Mouse (Mus musculus) stomach, postnatal 0 days (tissue): ENCODE results near the gene Atg4a-ps. TPM values are rescaled to one million over a fixed set of nuclear protein-coding genes. Genes with fewer than 3 reads are reported as not detected.

Experiments
- ATAC-seq: fragments of 200-750 bp; cut with Nextera tagmentation; 2 replicates; pipeline ENCODE4 v1.8.0; 2017; ENCODE audit not compliant: low FRiP score, low TSS enrichment
- DNase-seq: peaks from one replicate; pipeline ENCODE4 v3.0.0-alpha.2; 2016; ENCODE audit warnings: low spot score
- H3K27ac ChIP-seq: fragments of 300-500 bp; sonication (generic); replicated peaks from 2 replicates; pipeline ENCODE4 v1.5.1; 2014; ENCODE audit warnings: mild to moderate bottlenecking, control low read depth
- H3K27me3 ChIP-seq: fragments of 300-500 bp; sonication (generic); 2 replicates; pipeline ENCODE4 v1.6.1; 2014; ENCODE audit warnings: low read length; ENCODE audit not compliant: control insufficient read depth, insufficient read depth
- H3K36me3 ChIP-seq: fragments of 300-500 bp; sonication (generic); 2 replicates; pipeline ENCODE4 v1.6.1; 2014; ENCODE audit warnings: low read length, mixed read lengths; ENCODE audit not compliant: control insufficient read depth, insufficient read depth
- H3K4me1 ChIP-seq: fragments of 300-500 bp; sonication (generic); replicated peaks from 2 replicates; pipeline ENCODE4 v1.6.1; 2014; ENCODE audit warnings: antibody characterized with exemption; ENCODE audit not compliant: control insufficient read depth, insufficient read depth
- H3K4me2 ChIP-seq: fragments of 300-500 bp; sonication (generic); replicated peaks from 2 replicates; pipeline ENCODE4 v1.6.1; 2014; ENCODE audit warnings: low read depth, mild to moderate bottlenecking, control low read depth, moderate library complexity
- H3K4me3 ChIP-seq: fragments of 300-500 bp; sonication (generic); 2 replicates; pipeline ENCODE4 v1.5.1; 2014; ENCODE audit warnings: low read depth, low read length, control low read depth
- H3K9ac ChIP-seq: fragments of 300-500 bp; sonication (generic); 2 replicates; pipeline ENCODE4 v1.6.1; 2014; ENCODE audit warnings: mild to moderate bottlenecking, low read length, control low read depth, mixed read lengths
- H3K9me3 ChIP-seq: fragments of 300-500 bp; sonication (generic); 2 replicates; pipeline ENCODE4 v1.6.1; 2016; ENCODE audit warnings: low read length; ENCODE audit not compliant: control insufficient read depth
- CTCF ChIP-seq: IDR thresholded peaks from 2 replicates; pipeline ENCODE4 v1.5.1; 2016; ENCODE audit warnings: antibody characterized with exemption, low read depth, mild to moderate bottlenecking, moderate library complexity
- EP300 ChIP-seq: optimal IDR thresholded peaks from 2 replicates; pipeline ENCODE3; 2016; ENCODE audit warnings: antibody characterized with exemption
- WGBS: fragments of 180-500 bp; shearing (Covaris S2); extraction: QIAGEN DNeasy Blood & Tissue Kit; methylation state at CpG from one replicate; pipeline ENCODE4 v1.1.7; 2014; 5-methylcytosine and 5-hydroxymethylcytosine counted together
- polyA plus RNA-seq: library from polyadenylated mRNA; unstranded; fragments of >200 nt; fragmentation: Nextera tagmentation; extraction: Ambion mirVana; gene quantifications from 2 replicates; pipeline ENCODE4 v1.2.1, GENCODE M21; 2015

Atg4a-ps gene
- polyA plus RNA-seq, 1 experiment from 2014 or later: 0.21 TPM

DNA sequence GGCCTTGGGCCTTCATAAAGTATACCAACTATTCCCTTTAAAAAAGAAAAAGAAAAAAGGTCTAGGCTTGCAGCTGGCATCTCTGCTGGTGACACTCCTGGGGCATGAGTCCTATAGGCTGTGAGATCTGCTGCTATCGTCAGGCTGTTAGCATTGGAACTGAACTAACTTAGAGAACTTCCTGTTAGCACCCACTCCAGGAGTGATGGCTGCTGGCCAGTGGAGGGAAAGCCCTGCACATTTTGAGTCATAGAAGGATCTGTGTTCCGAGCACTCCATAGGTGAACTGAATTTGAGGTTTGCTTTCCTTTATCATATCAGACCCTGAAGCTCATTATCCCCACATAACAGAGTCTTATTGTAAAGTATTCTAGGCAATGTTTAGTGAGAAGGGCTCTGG, 14.1 kb upstream of the Atg4a-ps start:
- no peak overlapping the region for H3K4me3 ChIP-seq
- no peak overlapping the region for H3K27ac ChIP-seq
- H3K36me3 ChIP-seq: no peaks in the 10 kb centered on the region
- H3K27me3 ChIP-seq: no peaks in the 10 kb centered on the region
- no peak for ATAC-seq
- H3K4me1 ChIP-seq: no peaks in the 10 kb centered on the region
- H3K9ac ChIP-seq: no peak overlapping the region
- no peak for TF ChIP-seq EP300
- TF ChIP-seq CTCF: no peak
- H3K4me2 ChIP-seq: no peak overlapping the region
- 50% methylated on average over 2 of the region's 2 CpGs for WGBS
- H3K9me3 ChIP-seq: no peaks in the 10 kb centered on the region
- DNase-seq: no peak

DNA sequence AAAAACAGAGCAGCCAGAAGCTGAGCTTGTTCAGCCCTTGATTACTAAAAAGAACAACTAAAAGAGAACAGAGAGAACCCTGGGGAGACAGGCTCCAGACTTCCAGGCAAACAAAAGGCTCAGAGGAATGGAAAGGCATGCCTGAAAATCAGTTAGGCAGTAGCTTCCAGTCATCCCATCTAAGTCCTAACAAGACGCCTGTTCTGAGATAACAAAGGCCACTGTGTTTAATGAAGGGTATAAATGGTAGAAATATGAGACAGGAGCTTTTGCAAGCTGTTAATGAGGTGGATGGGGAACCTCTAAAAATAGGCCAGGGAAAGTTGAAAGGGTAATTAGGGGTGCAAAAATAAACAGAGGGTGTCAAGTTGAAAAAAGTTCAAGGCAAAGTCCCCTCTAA, 4.5 kb upstream of the Atg4a-ps start:
- no peaks in the 10 kb centered on the region for H3K27me3 ChIP-seq
- ATAC-seq: no peak
- H3K4me3 ChIP-seq: no peak overlapping the region
- H3K9ac ChIP-seq: no peak overlapping the region
- TF ChIP-seq EP300: no peak
- no peak for TF ChIP-seq CTCF
- no peak overlapping the region for H3K27ac ChIP-seq
- no peak overlapping the region for H3K4me2 ChIP-seq
- no peak for DNase-seq
- H3K36me3 ChIP-seq: no peaks in the 10 kb centered on the region
- WGBS: 62% methylated on average over 1 of the region's 1 CpGs
- no peaks in the 10 kb centered on the region for H3K9me3 ChIP-seq
- no peaks in the 10 kb centered on the region for H3K4me1 ChIP-seq

DNA sequence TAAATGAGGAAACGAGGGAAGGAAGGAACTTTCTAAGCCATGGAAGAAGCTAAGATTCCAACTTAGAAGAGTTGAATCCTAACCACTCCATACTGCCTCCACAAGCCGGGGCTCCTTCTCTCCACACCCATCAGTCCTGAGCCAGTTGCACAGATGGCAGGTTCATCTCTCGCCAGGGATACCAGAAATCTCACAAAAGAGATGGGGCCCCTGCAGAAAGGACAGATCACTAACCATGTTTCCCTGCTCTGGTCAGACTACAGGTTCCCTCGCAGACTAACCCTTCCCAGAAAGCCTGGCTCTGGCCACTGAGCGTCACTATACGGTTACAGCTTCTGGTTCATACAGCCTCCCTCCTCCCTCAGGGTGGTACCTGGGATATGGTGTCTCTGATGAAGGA, 3.8 kb upstream of the Atg4a-ps start:
- Histone ChIP-seq H3K27ac (no peak overlapping the region), H3K4me1 (no peaks in the 10 kb centered on the region), H3K4me3 (no peak overlapping the region), H3K9me3 (no peaks in the 10 kb centered on the region), H3K9ac (no peak overlapping the region), H3K4me2 (no peak overlapping the region), H3K36me3 (no peaks in the 10 kb centered on the region), H3K27me3 (no peaks in the 10 kb centered on the region)
- 87% methylated on average over 6 of the region's 6 CpGs for WGBS
- TF ChIP-seq CTCF: no peak
- TF ChIP-seq EP300: no peak
- DNase-seq (no peak), ATAC-seq (no peak)

DNA sequence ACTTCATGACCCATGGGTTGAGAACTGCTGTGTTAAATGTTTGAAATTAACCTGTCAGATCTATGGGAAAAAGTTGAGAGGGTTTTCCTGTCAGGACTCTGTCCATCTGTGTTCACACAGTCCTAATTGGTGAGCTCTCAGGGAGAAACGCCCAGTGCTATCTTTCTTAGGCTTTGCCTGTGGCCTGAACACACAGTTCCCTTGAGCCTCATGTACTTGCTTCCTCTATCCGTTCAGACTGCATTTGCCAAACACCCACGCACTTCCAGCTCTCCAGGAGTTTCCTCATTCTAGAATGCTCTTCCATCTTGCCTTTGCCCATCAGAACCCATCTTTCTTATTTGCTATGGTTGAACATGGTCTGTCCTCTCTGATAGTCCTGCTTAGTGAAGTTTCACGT, 2.6 kb upstream of the Atg4a-ps start:
- Histone ChIP-seq H3K36me3 (no peaks in the 10 kb centered on the region), H3K4me1 (no peaks in the 10 kb centered on the region), H3K4me2 (no peak overlapping the region), H3K9ac (no peak overlapping the region), H3K9me3 (no peaks in the 10 kb centered on the region), H3K27ac (no peak overlapping the region), H3K4me3 (no peak overlapping the region), H3K27me3 (no peaks in the 10 kb centered on the region)
- 62% methylated on average over 4 of the region's 4 CpGs for WGBS
- ATAC-seq: no peak
- no peak for TF ChIP-seq CTCF
- no peak for TF ChIP-seq EP300
- DNase-seq: no peak

DNA sequence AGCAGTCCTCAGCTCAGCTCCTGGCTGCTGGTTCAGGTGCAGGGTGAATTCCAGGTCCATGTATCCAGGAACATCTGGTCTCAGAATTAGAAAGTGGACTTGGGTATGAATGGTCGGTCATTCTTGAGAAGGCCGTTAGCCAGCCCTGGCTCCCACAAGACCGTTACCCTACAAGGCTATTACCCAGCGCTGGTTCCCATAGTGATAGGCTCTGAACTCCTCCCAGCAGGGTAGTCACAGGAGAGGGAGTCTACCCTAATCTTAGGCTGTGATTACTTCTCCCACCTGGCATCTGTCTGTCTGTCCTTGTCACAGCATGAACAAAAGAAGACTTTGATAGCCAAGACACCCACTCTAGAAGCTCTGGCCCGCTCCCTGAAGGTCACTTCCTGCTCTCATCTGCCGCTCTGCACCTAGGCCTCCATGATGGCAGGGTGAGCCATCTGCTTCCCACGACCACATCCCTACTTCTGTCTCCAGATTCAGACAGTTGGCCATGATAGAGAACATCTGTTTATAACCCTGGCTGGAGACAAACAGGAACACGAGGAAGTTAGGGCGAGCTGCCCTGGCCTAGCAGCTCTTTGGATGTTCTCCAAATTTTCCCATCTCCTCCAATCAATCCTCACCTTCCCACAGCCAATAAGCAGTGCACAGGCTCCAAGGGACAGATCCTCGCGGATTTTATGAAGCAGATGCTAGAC, 1.4 kb upstream of the Atg4a-ps start:
- Histone ChIP-seq H3K36me3 (no peaks in the 10 kb centered on the region), H3K4me3 (no peak overlapping the region), H3K27ac (no peak overlapping the region), H3K9ac (no peak overlapping the region), H3K4me2 (no peak overlapping the region), H3K27me3 (no peaks in the 10 kb centered on the region), H3K9me3 (no peaks in the 10 kb centered on the region), H3K4me1 (no peaks in the 10 kb centered on the region)
- DNase-seq (no peak), ATAC-seq (no peak)
- TF ChIP-seq EP300: no peak
- TF ChIP-seq CTCF: no peak
- 72% methylated on average over 11 of the region's 11 CpGs for WGBS

DNA sequence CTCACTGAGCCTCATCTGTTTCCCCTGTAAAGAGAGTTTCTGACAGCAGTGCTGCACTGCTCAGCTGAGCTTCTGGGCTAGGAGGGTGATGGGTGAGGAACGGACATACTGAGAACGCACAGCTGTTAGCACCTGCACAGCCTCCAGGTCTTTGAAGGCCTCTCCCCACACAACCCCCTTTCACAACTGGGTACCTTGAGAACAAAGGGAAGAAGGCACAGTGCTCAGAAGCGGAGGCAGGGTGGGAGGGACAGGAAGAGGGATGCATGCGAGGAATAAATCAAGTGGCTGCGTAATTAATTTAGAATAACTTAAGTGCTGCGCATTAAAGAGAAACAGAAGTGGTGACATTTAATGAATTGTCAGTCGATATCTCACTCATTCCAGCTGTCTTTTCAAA, 4.6 kb downstream of the Atg4a-ps start:
- no peak for TF ChIP-seq EP300
- TF ChIP-seq CTCF: no peak
- 57% methylated on average over 7 of the region's 7 CpGs for WGBS
- Histone ChIP-seq H3K4me2 (no peak overlapping the region), H3K27ac (no peak overlapping the region), H3K9me3 (no peaks in the 10 kb centered on the region), H3K4me1 (no peaks in the 10 kb centered on the region), H3K36me3 (no peaks in the 10 kb centered on the region), H3K9ac (no peak overlapping the region), H3K27me3 (no peaks in the 10 kb centered on the region), H3K4me3 (no peak overlapping the region)
- ATAC-seq: no peak
- DNase-seq: no peak
